Mouse (Mus musculus) liver, embryonic 14.5 days (tissue): ENCODE measurements around the gene Rcsd1. TPM values are rescaled to one million over a fixed set of nuclear protein-coding genes. Genes with fewer than 3 reads are reported as not detected.

Source experiments
- ATAC-seq: fragments of 200-750 bp; cut with Nextera tagmentation; 2 replicates; pipeline ENCODE4 v1.8.0; 2017; ENCODE audit warnings: moderate number of reproducible peaks, mild to moderate bottlenecking, moderate library complexity; ENCODE audit not compliant: insufficient read depth
- DNase-seq, 3 experiments: peaks; one replicate each; pipeline ENCODE4 v3.0.0-alpha.2; 2012 to 2013; ENCODE audit warnings: low read depth in 3 of 3, low spot score in 3 of 3
- H3K27ac ChIP-seq: fragments of 300-500 bp; sonication (generic); 2 replicates; pipeline ENCODE4 v1.5.1; 2014; ENCODE audit warnings: moderate library complexity, mild to moderate bottlenecking, control low read depth, inconsistent platforms
- H3K27me3 ChIP-seq: fragments of 300-500 bp; sonication (generic); 2 replicates; pipeline ENCODE4 v1.6.1; 2014; ENCODE audit warnings: mild to moderate bottlenecking, low read length, moderate library complexity; ENCODE audit not compliant: control insufficient read depth, insufficient read depth
- H3K36me3 ChIP-seq: fragments of 300-500 bp; sonication (generic); replicated peaks from 2 replicates; pipeline ENCODE4 v1.6.1; 2014; ENCODE audit warnings: low read depth; ENCODE audit not compliant: control insufficient read depth, insufficient read depth
- H3K4me1 ChIP-seq, 2 experiments: fragments of 200-500 bp in 1 of 2; fragments of 300-500 bp in 1 of 2; sonication (generic) in 1 of 2; replicated peaks; 2 replicates each; pipeline ENCODE4 v1.6.1; 2012 to 2014; ENCODE audit warnings: antibody characterized with exemption in 1 of 2, inconsistent platforms in 1 of 2, low read length in 1 of 2; ENCODE audit not compliant: control insufficient read depth in 2 of 2, insufficient read depth in 2 of 2
- H3K4me2 ChIP-seq: fragments of 300-500 bp; sonication (generic); 2 replicates; pipeline ENCODE4 v1.6.1; 2014; ENCODE audit warnings: low read depth, mild to moderate bottlenecking, control low read depth, moderate library complexity
- H3K4me3 ChIP-seq, 2 experiments: fragments of 200-500 bp in 1 of 2; fragments of 300-500 bp in 1 of 2; sonication (generic) in 1 of 2; 2 replicates each; pipeline ENCODE4 v1.5.1; 2012 to 2014; ENCODE audit warnings: low read depth in 2 of 2, low read length in 2 of 2, mild to moderate bottlenecking in 2 of 2, control low read depth in 1 of 2, inconsistent platforms in 1 of 2, moderate library complexity in 1 of 2; ENCODE audit not compliant: insufficient read depth in 1 of 2
- H3K9ac ChIP-seq: fragments of 300-500 bp; sonication (generic); replicated peaks from 2 replicates; pipeline ENCODE4 v1.6.1; 2014; ENCODE audit warnings: mild to moderate bottlenecking, control low read depth, moderate library complexity
- H3K9me3 ChIP-seq: fragments of 300-500 bp; sonication (generic); 2 replicates; pipeline ENCODE4 v1.6.1; 2016; ENCODE audit warnings: low read length, mixed read lengths; ENCODE audit not compliant: control insufficient read depth
- CTCF ChIP-seq: IDR thresholded peaks from 2 replicates; pipeline ENCODE4 v1.5.1; 2016; ENCODE audit warnings: antibody characterized with exemption, low read depth, control low read depth
- EP300 ChIP-seq: IDR thresholded peaks from 2 replicates; pipeline ENCODE4 v1.6.1; 2016; ENCODE audit warnings: antibody characterized with exemption, low read depth
- WGBS: fragments of 180-500 bp; shearing (Covaris S2); extraction: QIAGEN DNeasy Blood & Tissue Kit; methylation state at CpG from one replicate; pipeline ENCODE4 v1.1.7; 2014; ENCODE audit not compliant: insufficient replicate concordance; 5-methylcytosine and 5-hydroxymethylcytosine counted together
- polyA plus RNA-seq, 2 experiments: library from polyadenylated mRNA; depleted of rRNA in 1 of 2; stranded (reverse) in 1 of 2; unstranded in 1 of 2; fragments of >200 nt; fragmentation: Nextera tagmentation in 1 of 2; extraction: Ambion mirVana in 1 of 2; gene quantifications; 2 replicates each; pipeline versions ENCODE4 v1.2.1 to v1.2.3; 2012 to 2014

Rcsd1 gene
- polyA plus RNA-seq, 2 experiments = 2.4 to 4.8 TPM

DNA sequence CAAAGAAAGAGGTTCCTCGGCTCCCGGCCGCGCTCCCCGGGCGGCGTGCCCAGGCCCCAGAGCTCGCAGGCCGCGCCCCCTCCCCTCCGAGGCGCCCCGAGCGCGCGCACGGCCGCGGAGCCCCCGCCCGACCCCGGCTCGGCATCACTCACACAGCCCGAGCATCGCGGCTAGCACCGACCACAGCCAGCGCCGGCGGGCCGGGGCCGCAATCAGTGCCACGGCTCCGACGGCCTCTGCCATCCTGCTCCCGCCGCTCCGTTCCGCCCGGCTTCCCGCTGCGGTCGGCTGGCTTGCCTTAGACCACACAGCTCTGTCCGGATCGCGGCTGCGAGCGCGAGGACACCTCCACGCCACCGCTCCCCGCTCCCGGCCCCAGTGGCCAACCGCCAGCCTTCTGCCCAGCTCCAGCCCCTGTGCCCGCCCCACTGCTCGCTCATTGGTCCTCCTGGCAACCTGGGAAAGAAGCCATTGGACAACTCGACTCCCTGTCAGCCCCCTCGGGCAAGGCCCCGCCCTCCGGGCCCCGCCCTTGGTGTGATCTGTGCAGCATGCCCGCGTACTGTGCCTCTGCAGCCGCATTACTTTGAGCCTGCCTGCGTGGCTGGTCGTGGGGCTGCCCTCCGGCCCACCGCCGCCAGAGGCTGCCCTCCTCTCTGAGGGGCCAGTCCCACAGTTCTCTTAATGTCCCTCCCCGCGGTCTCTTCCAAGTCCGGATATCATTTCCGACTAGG lies 75.2 kb downstream of the Rcsd1 start, which contains the start of gene Mpzl1:
Gene Mpzl1 (minus strand): TSS at position 388 of the 734 bp plus-strand sequence.
- Histone ChIP-seq H3K4me3 (peak within 1 kb of the TSS; percentile 65 to 66), H3K9ac (peak within 1 kb of the TSS; percentile 46), H3K27ac (peak within 1 kb of the TSS; percentile 42; the same call in 1 of the 2 replicates), H3K4me2 (peak within 1 kb of the TSS; percentile 90), H3K9me3 (no peaks in the 10 kb centered on the region), H3K4me1 (peaks cover 7 to 40% of the 10 kb centered on the region in 2 experiments), H3K36me3 (no peaks in the 10 kb centered on the region), H3K27me3 (peaks cover 6% of the 10 kb centered on the region)
- 0 out of 2 replicates have a peak, but pooled peaks have one; percentile 9 for TF ChIP-seq CTCF
- TF ChIP-seq EP300 = no peak
- ATAC-seq (peak; percentile 100), DNase-seq (peak; percentile 92 to 95 (median 93))
- WGBS = under 1% methylated on average over 70 of the region's 73 CpGs

DNA sequence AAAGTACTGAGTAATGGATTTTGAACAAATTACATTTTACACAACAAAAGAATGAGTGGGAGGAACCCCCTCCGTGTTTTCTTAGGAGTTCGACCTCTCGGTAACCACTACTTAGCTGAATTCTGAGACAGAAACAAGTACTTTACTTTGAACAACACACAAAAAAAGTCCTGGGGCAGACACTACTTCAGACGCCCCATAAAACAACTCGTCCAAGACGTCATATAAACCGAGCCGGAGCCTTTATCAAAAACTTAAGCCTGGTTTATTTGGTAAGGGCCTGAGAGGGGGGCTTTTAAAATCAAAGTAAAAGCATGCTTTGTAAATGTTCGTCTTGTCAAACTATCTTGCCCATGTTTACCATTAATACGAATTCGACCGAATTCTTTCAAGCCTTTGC lies 76.2 kb downstream of the Rcsd1 start:
- 26% methylated on average over 12 of the region's 12 CpGs for WGBS
- H3K9me3 ChIP-seq = no peaks in the 10 kb centered on the region

DNA sequence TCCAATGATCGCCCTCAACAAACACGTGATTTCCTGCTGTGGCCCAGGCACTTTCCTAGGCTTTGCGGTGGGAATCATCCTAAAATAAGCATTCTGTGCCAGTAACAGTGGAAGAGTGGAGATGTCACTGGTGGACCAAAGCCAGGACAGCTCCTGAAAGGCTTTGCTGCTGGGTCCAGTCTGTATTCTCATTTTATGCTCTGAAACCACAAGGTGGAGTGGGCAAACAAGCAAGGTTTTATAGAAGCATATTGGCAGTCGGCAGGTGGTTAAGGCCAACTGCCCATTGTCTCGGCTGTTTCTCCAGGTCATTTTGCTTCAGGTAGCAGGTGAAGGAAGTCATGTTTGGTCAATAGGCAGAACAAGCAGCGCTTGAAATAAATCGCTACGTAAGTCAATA lies 78.4 kb downstream of the Rcsd1 start:
- no peak overlapping the region for H3K4me2 ChIP-seq
- H3K9ac ChIP-seq = no peak overlapping the region
- no peaks in the 10 kb centered on the region for H3K9me3 ChIP-seq
- peaks cover 6% of the 10 kb centered on the region for H3K27me3 ChIP-seq
- TF ChIP-seq CTCF (no peak), EP300 (no peak)
- peaks cover 15 to 47% of the 10 kb centered on the region in 2 experiments for H3K4me1 ChIP-seq
- H3K4me3 ChIP-seq = no peak overlapping the region
- H3K27ac ChIP-seq = no peak overlapping the region
- ATAC-seq (no peak), DNase-seq (no peak)
- H3K36me3 ChIP-seq = no peaks in the 10 kb centered on the region
- WGBS = 62% methylated on average over 8 of the region's 8 CpGs

More for the DNA sequence above, 76.2 kb downstream of the Rcsd1 start:
- H3K27me3 ChIP-seq = peaks cover 6% of the 10 kb centered on the region
- no peak overlapping the region for H3K27ac ChIP-seq
- ATAC-seq (no peak), DNase-seq (no peak)
- H3K4me1 ChIP-seq = peaks cover 12 to 43% of the 10 kb centered on the region in 2 experiments
- peak overlapping the region; percentile 46 for H3K9ac ChIP-seq
- H3K4me3 ChIP-seq = peak overlapping the region in 1 of 2 experiments; percentile 66; a peak in 2 of 4 replicates
- TF ChIP-seq CTCF (no peak), EP300 (no peak)
- peak overlapping the region; percentile 90 for H3K4me2 ChIP-seq
- H3K36me3 ChIP-seq = no peaks in the 10 kb centered on the region

- 23% methylated on average over 8 of the region's 8 CpGs for WGBS
- Histone ChIP-seq H3K36me3 (no peaks in the 10 kb centered on the region), H3K4me3 (no peak overlapping the region), H3K27me3 (peaks cover 6% of the 10 kb centered on the region), H3K9me3 (no peaks in the 10 kb centered on the region), H3K9ac (no peak overlapping the region), H3K4me1 (peaks cover 10 to 38% of the 10 kb centered on the region in 2 experiments), H3K4me2 (no peak overlapping the region), H3K27ac (no peak overlapping the region)
- no peak for DNase-seq
- ATAC-seq = no peak
- TF ChIP-seq CTCF (no peak), EP300 (no peak)
These were observed 79.6 kb downstream of the Rcsd1 start for GRCm38 (mm10) chr1:165629975-165630374.

DNA sequence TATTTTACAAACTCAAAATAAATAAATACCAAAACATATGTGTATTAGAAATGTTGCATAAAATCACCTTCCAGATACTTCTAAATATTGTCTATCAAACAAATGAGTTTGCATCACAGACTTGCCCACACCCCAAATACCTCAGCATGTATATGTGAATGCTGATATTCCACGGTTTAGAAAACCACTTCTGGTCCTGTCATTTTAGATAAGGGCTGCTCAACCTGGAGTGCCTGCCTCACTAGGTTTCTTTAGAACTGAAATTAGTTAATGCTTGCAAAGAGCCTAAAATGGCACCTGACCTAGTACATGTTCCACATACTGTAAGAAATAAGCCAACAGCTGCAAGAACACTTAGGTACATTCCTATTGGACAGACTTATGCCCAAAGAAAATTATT lies 81.0 kb downstream of the Rcsd1 start:
- 10% methylated on average over 1 of the region's 1 CpGs for WGBS
- Histone ChIP-seq H3K9ac (no peak overlapping the region), H3K27me3 (peaks cover 5% of the 10 kb centered on the region), H3K4me1 (peaks cover 8 to 35% of the 10 kb centered on the region in 2 experiments), H3K36me3 (no peaks in the 10 kb centered on the region), H3K4me2 (no peak overlapping the region), H3K9me3 (no peaks in the 10 kb centered on the region), H3K4me3 (no peak overlapping the region), H3K27ac (no peak overlapping the region)
- DNase-seq (no peak), ATAC-seq (peak; percentile 69)
- TF ChIP-seq EP300 (peak; percentile 43; the same call in 1 of the 2 replicates), CTCF (no peak)
